ENCODE assay signal across 8 mouse cellular contexts in the genomic region with DNA sequence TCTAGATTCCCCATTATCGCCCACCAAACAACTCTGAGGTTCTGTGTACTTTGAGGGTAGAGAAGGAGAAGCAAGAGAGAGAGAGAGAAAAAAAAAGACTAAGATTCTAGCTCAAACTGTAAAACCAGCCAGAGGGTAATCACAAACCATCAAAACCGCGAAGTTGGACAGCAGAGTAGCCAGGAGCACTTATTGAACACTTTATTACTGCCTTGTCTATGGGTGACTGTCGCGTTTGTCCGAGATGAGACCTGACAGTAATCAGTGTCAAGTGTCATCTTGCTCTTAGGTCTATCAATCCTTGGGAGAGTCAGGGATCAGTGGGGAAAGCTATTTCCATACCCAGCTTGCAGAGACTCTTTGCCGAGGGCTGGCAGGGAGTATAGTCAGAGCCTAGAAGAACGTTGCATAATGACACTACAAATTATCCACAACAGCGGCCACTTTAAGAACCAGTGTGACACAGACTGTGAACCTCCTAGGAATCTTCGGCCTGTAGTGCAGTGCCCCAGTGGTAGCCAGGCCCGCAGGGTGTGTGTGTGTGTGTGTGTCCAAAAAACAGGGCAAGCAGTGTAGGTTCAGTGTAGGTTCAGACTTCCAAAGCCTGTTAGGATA. TPM values are rescaled to one million over a fixed set of nuclear protein-coding genes. Genes with fewer than 3 reads are reported as not detected.
A peak's percentile ranks its signal among the peaks of the same experiment; 100 is the strongest.
DNase-seq lines count a peak whose midpoint lies in the region; ATAC-seq and TF ChIP-seq lines count a peak whose summit lies in the region.
"Had no signal": no experiment of that assay in that cellular context is flagged by ENCODE, and none has a peak within 500 bp of the region (broad histone marks: within the 10 kb centered on the region; RNA-seq: fewer than 3 reads in every experiment).

No protein-coding gene starts in this region.

- TF ChIP-seq POLR2A in lung, adult 2 months (IDR thresholded peaks at IDR 0.05; ENCODE audit: borderline replicate concordance, extremely low read depth, low read depth, low read length) = peak; percentile 33; the same call in 1 of the 2 replicates
- no peak for TF ChIP-seq POLR2A in small intestine, adult 2 months (IDR thresholded peaks at IDR 0.05; ENCODE audit: low read depth, low read length)

- H3K36me3 ChIP-seq in forebrain, embryonic 15.5 days = no peaks in the 10 kb centered on the region
- H3K36me3 ChIP-seq in limb, embryonic 13.5 days = no peaks in the 10 kb centered on the region
- H3K36me3 ChIP-seq in small intestine, adult 2 months (ENCODE audit: control insufficient read depth, insufficient read depth, low read length) = no peaks in the 10 kb centered on the region

- DNase-seq in lung, adult 2 months = peak; percentile 41
- DNase-seq in lung, postnatal 4 days = no peak
- no peak for DNase-seq in right cerebral cortex, postnatal 10 days (ENCODE audit: low spot score in 2 of 2)
- no peak for DNase-seq in cerebellum, adult 11-12 months
- DNase-seq: right cerebral cortex, adult 18-20 months had no signal

- no peak for ATAC-seq in forebrain, embryonic 15.5 days (replicated peaks)
- no peak for ATAC-seq in limb, embryonic 13.5 days (ENCODE audit: low FRiP score, low read depth)

- H3K27me3 ChIP-seq in forebrain, embryonic 15.5 days = peaks cover 52% of the 10 kb centered on the region
- peaks cover 61% of the 10 kb centered on the region for H3K27me3 ChIP-seq in limb, embryonic 13.5 days
- H3K27me3 ChIP-seq in small intestine, adult 2 months (ENCODE audit: control insufficient read depth, insufficient read depth, low read length) = peaks cover 4% of the 10 kb centered on the region; the same call in 1 of the 2 replicates

- no peak overlapping the region for H3K9ac ChIP-seq in forebrain, embryonic 15.5 days (replicated peaks)
- H3K9ac ChIP-seq in limb, embryonic 13.5 days = no peak overlapping the region

- H3K4me3 ChIP-seq in lung, adult 2 months (replicated peaks; ENCODE audit: extremely low read depth, low read depth, low read length) = peak overlapping the region; percentile 89
- H3K4me3 ChIP-seq in forebrain, embryonic 15.5 days = peak overlapping the region; percentile 50
- peak overlapping the region; percentile 55 for H3K4me3 ChIP-seq in limb, embryonic 13.5 days
- H3K4me3 ChIP-seq in small intestine, adult 2 months (ENCODE audit: low read depth, low read length) = peak overlapping the region; percentile 83

- no peaks in the 10 kb centered on the region for H3K9me3 ChIP-seq in forebrain, embryonic 15.5 days
- no peaks in the 10 kb centered on the region for H3K9me3 ChIP-seq in limb, embryonic 13.5 days

- H3K27ac ChIP-seq in forebrain, embryonic 15.5 days (replicated peaks) = no peak overlapping the region
- H3K27ac ChIP-seq in limb, embryonic 13.5 days = no peak overlapping the region
- peak overlapping the region; percentile 13; the same call in 1 of the 2 replicates for H3K27ac ChIP-seq in small intestine, adult 2 months (ENCODE audit: insufficient read depth, low read depth, low read length)

- WGBS in lung, adult 2 months = 15% methylated on average over 11 of the region's 11 CpGs
- 17% methylated on average over 11 of the region's 11 CpGs for WGBS in forebrain, embryonic 15.5 days
- WGBS in limb, embryonic 13.5 days = 22% methylated on average over 11 of the region's 11 CpGs
- WGBS in small intestine, adult 2 months = 28% methylated on average over 11 of the region's 11 CpGs

- peak overlapping the region; percentile 84 for H3K4me2 ChIP-seq in forebrain, embryonic 15.5 days (replicated peaks)
- peak overlapping the region; percentile 89 for H3K4me2 ChIP-seq in limb, embryonic 13.5 days (replicated peaks)

- peaks cover 8% of the 10 kb centered on the region for H3K4me1 ChIP-seq in lung, adult 2 months (ENCODE audit: control insufficient read depth, insufficient read depth, low read length)
- peaks cover 30% of the 10 kb centered on the region for H3K4me1 ChIP-seq in forebrain, embryonic 15.5 days
- peaks cover 20% of the 10 kb centered on the region for H3K4me1 ChIP-seq in limb, embryonic 13.5 days
- peaks cover 11% of the 10 kb centered on the region for H3K4me1 ChIP-seq in small intestine, adult 2 months (ENCODE audit: control insufficient read depth, insufficient read depth, insufficient read length, low read length)

- no peak for TF ChIP-seq CTCF in lung, adult 2 months (IDR thresholded peaks at IDR 0.05; ENCODE audit: insufficient read depth, low read length)
- no peak for TF ChIP-seq CTCF in small intestine, adult 2 months (IDR thresholded peaks at IDR 0.05; ENCODE audit: extremely low read depth, insufficient read length, insufficient replicate concordance, low read depth, low read length)

RNA-seq across cellular contexts. Expression of a gene that starts 2.2 kb away (rescaled TPM):
- 777 and 943 TPM in 2 replicates for polyA plus RNA-seq in lung, adult 2 months (2012; rRNA removed)
- polyA plus RNA-seq in forebrain, embryonic 15.5 days (2015; fragmentation: Nextera tagmentation; extraction: Ambion mirVana) = 3.8 and 4.0 TPM in 2 replicates
- polyA plus RNA-seq in limb, embryonic 13.5 days (2015; fragmentation: Nextera tagmentation; extraction: Ambion mirVana) = 2.8 and 3.4 TPM in 2 replicates
- 40.7 and 52.0 TPM in 2 replicates for polyA plus RNA-seq in small intestine, adult 2 months (2012; rRNA removed)

Comparison
In these comparisons a context has a peak if more than half of its experiments do, and no peak if none do; other contexts are left out.
1. RNA of a gene that starts 2.2 kb away (polyA plus RNA-seq): 777 to 943 TPM in lung, adult 2 months; 40.7 to 52.0 TPM in small intestine, adult 2 months, 3.8 to 4.0 TPM in forebrain, embryonic 15.5 days and 2.8 to 3.4 TPM in limb, embryonic 13.5 days; every median in the first group is over 10 times any median in the second.
2. Peak in every context shown above with its lines, with median percentiles within 50 percentile points of each other: H3K4me3 ChIP-seq.